Mouse (Mus musculus): Measurements from ENCODE around the gene Polr1e.
A peak's percentile ranks its signal among the peaks of the same experiment; 100 is the strongest.
"Not testable (repeated sequence)": the region's sequence is repeated elsewhere in the genome, so short reads cannot be mapped to it uniquely, and the experiment has no call there.

The Polr1e gene

GRCm38 (mm10) chr4:45010806-45011415, 7.5 kb upstream of the Polr1e start:
- peak; percentile 53 for DNase-seq

- peak; percentile 79 for DNase-seq
These were observed 6.7 kb upstream of the Polr1e start for GRCm38 (mm10) chr4:45011581-45012104.

- DNase-seq = peak; percentile 99
These were observed 6.0 kb upstream of the Polr1e start, which contains the start of gene Zbtb5 for GRCm38 (mm10) chr4:45012105-45012975. Gene Zbtb5, minus strand, starts transcription at chr4:45012412.

GRCm38 (mm10) chr4:45013031-45013431, 5.4 kb upstream of the Polr1e start:
- DNase-seq = no peak

GRCm38 (mm10) chr4:45013537-45013936, 4.8 kb upstream of the Polr1e start:
- DNase-seq = no peak

GRCm38 (mm10) chr4:45015615-45016014, 2.8 kb upstream of the Polr1e start:
- DNase-seq = peak; percentile 75

GRCm38 (mm10) chr4:45019009-45019408, 626 bp downstream of the Polr1e start:
- no peak for DNase-seq

GRCm38 (mm10) chr4:45026459-45026858, 8.1 kb downstream of the Polr1e start:
- no peak for DNase-seq

- DNase-seq = no peak
These were observed 14.2 kb downstream of the Polr1e start for GRCm38 (mm10) chr4:45032586-45032985.

- peak; percentile 87 for DNase-seq
These were observed 16.6 kb downstream of the Polr1e start for GRCm38 (mm10) chr4:45034693-45035628.

- DNase-seq = no peak
These were observed 17.7 kb downstream of the Polr1e start for GRCm38 (mm10) chr4:45036048-45036447.

GRCm38 (mm10) chr4:45036571-45036970, 18.2 kb downstream of the Polr1e start:
- DNase-seq = no peak

- DNase-seq = no peak
These were observed 19.4 kb downstream of the Polr1e start for GRCm38 (mm10) chr4:45037455-45038410.

- peak; percentile 34 for DNase-seq
These were observed 20.5 kb downstream of the Polr1e start for GRCm38 (mm10) chr4:45038879-45039278.

- DNase-seq = not testable (repeated sequence)
These were observed 21.2 kb downstream of the Polr1e start for GRCm38 (mm10) chr4:45039546-45039945.

- no peak for DNase-seq
These were observed 22.4 kb downstream of the Polr1e start for GRCm38 (mm10) chr4:45040795-45041194.

- no peak for DNase-seq
These were observed 28.3 kb downstream of the Polr1e start for GRCm38 (mm10) chr4:45046679-45047078.

GRCm38 (mm10) chr4:45047286-45047887, 29.0 kb downstream of the Polr1e start:
- no peak for DNase-seq

- no peak for DNase-seq
These were observed 29.6 kb downstream of the Polr1e start for GRCm38 (mm10) chr4:45047956-45048355.

GRCm38 (mm10) chr4:45054862-45055261, 36.5 kb downstream of the Polr1e start:
- DNase-seq = no peak

- DNase-seq = no peak
These were observed 37.1 kb downstream of the Polr1e start for GRCm38 (mm10) chr4:45055451-45055850.

Measured in kidney, postnatal 10 days (tissue).